ENCODE assay signal across 12 mouse cellular contexts in the genomic region with DNA sequence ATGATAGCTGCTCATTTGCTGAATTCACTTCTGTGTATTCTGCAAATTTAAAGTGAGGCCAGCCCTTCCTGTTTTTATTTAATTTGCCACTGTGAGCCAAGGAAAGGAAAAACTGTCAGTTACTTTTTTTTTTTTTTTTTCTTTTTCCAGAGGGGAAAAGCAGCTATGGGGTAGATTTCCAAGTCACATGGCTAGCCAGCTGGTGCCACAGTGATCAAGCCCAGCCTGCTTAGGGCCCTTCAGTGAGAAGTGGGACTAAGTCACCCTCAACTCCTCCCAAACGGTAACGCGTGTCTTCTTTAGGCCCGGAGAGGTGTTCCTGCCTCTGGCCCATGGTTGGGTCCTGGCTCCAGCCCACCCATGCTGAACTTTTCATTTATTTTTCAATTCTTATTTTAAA.
DNase-seq lines count a peak whose midpoint lies in the region; ATAC-seq lines count a peak whose summit lies in the region.
"Had no signal": no experiment of that assay in that cellular context is flagged by ENCODE, and none has a peak within 500 bp of the region (broad histone marks: within the 10 kb centered on the region; RNA-seq: fewer than 3 reads in every experiment).

No protein-coding gene starts in this region.

- no peak overlapping the region for H3K4me3 ChIP-seq in forebrain, embryonic 16.5 days (replicated peaks; ENCODE audit: low read length)
- H3K4me3 ChIP-seq: hindbrain, embryonic 12.5 days; liver, embryonic 12.5 days; midbrain, embryonic 13.5 days; neural tube, embryonic 13.5 days had no signal

- H3K27me3 ChIP-seq in forebrain, embryonic 16.5 days (replicated peaks; ENCODE audit: control insufficient read depth, insufficient read depth, low read length): no peaks in the 10 kb centered on the region
- H3K27me3 ChIP-seq: hindbrain, embryonic 12.5 days; liver, embryonic 12.5 days; midbrain, embryonic 13.5 days; neural tube, embryonic 13.5 days had no signal

- no peak overlapping the region for H3K27ac ChIP-seq in forebrain, embryonic 16.5 days (ENCODE audit: low read length)
- H3K27ac ChIP-seq: hindbrain, embryonic 12.5 days; liver, embryonic 12.5 days; midbrain, embryonic 13.5 days; neural tube, embryonic 13.5 days had no signal

- WGBS in forebrain, embryonic 16.5 days: 61% methylated on average over 4 of the region's 4 CpGs

- H3K9ac ChIP-seq in forebrain, embryonic 16.5 days (replicated peaks; ENCODE audit: low read depth, low read length): no peak overlapping the region
- H3K9ac ChIP-seq: hindbrain, embryonic 12.5 days; liver, embryonic 12.5 days; midbrain, embryonic 13.5 days; neural tube, embryonic 13.5 days had no signal

- no peaks in the 10 kb centered on the region for H3K36me3 ChIP-seq in forebrain, embryonic 16.5 days (ENCODE audit: control insufficient read depth, insufficient read depth)
- H3K36me3 ChIP-seq: hindbrain, embryonic 12.5 days; liver, embryonic 12.5 days; midbrain, embryonic 13.5 days; neural tube, embryonic 13.5 days had no signal

- H3K9me3 ChIP-seq in forebrain, embryonic 16.5 days (ENCODE audit: control insufficient read depth, low read length): peaks cover 4% of the 10 kb centered on the region; the same call in 1 of the 2 replicates
- H3K9me3 ChIP-seq: hindbrain, embryonic 12.5 days; liver, embryonic 12.5 days; midbrain, embryonic 13.5 days had no signal

- H3K4me1 ChIP-seq in forebrain, embryonic 16.5 days (replicated peaks; ENCODE audit: control insufficient read depth, insufficient read depth, low read length): peaks cover 11% of the 10 kb centered on the region
- H3K4me1 ChIP-seq: liver, embryonic 12.5 days had no signal

- intact Hi-C loops in left cerebral cortex, postnatal 4 days (cut with DNase I): no loop called here

- ATAC-seq in forebrain, embryonic 16.5 days: peak; percentile 63
- ATAC-seq in erythroid progenitor cell, adult 5-6 weeks (replicated peaks; ENCODE audit: low FRiP score, poor library complexity, severe bottlenecking): no peak
- ATAC-seq: activated CD4-positive, CD25-positive, alpha-beta regulatory T cell, adult 4 months; liver, embryonic 12.5 days; midbrain, embryonic 13.5 days had no signal

- peak; percentile 15 for DNase-seq in left cerebral cortex, postnatal 4 days
- no peak for DNase-seq in left cerebral cortex, adult 18-20 months (ENCODE audit: low spot score in 2 of 2)
- peak; percentile 25 for DNase-seq in kidney, postnatal 14 days
- no peak for DNase-seq in urinary bladder, postnatal 10 days (ENCODE audit: low spot score)
- DNase-seq in spleen, adult 12 weeks (ENCODE audit: low spot score): no peak

- no peak overlapping the region for H3K4me2 ChIP-seq in forebrain, embryonic 16.5 days (ENCODE audit: low read length)
- H3K4me2 ChIP-seq: hindbrain, embryonic 12.5 days; liver, embryonic 12.5 days; midbrain, embryonic 13.5 days; neural tube, embryonic 13.5 days had no signal

Comparison
In these comparisons a context has a peak if more than half of its experiments do, and no peak if none do; other contexts are left out.
1. DNase-seq: peak in left cerebral cortex, postnatal 4 days (single experiment) and kidney, postnatal 14 days (single experiment); none in left cerebral cortex, adult 18-20 months (0 of 2), urinary bladder, postnatal 10 days (single experiment) and spleen, adult 12 weeks (single experiment).